Mouse (Mus musculus): ENCODE measurements around the gene Guf1. TPM values are rescaled to one million over a fixed set of nuclear protein-coding genes. Genes with fewer than 3 reads are reported as not detected.

Gene Guf1
- total RNA-seq (2021) = 10 to 100 TPM; 19.7 to 29.1 TPM

DNA sequence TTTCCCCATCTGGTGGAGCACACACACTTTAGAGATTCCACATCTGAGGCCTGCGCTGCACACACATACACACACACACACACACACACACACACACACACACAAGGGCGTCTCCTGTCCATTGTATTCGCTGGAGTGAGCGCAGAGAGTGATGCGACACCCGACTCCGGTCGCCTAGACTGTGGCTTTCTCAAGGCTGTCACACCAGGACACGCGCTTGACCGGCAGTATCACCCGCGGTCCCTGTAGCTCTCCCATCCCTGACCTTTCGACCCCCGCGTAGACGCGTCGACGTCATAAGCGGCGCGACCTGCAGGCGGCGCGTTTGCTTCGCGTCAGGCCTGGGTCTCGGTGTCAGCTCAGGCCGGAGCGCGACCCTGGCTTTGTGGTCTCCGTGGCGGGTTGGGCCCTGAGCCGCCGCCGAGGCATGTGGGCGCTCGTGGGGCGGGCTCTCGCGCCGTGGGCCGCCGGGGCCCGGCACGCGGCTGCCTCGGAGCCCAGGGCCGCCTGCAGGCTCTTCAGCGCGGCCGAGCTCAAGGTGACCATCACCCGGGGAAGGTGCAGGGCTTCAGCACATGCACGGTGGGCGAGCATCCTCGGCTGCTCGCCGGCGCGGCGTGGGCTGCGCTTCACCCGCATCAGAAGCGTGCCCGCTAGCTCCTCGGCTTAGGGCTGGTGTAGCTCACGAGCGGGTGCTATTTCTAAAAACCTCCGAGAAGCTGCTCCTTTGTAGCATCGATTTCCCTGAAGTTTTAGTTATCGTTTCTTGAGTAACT lies at the start of gene Guf1:
Guf1 (plus strand) TSS at position 296 of the 776 bp plus-strand sequence.
- intact Hi-C loops (cut with DNase I) = no loop called here
- peak; percentile 96 to 98 for DNase-seq (ENCODE audit: low spot score in 2 of 2)

- no peak for DNase-seq (ENCODE audit: low spot score in 2 of 2)
- intact Hi-C loops (cut with DNase I) = no loop called here
These were observed 49.7 kb upstream of the Guf1 start for GRCm38 (mm10) chr5:69507045-69507444.

DNA sequence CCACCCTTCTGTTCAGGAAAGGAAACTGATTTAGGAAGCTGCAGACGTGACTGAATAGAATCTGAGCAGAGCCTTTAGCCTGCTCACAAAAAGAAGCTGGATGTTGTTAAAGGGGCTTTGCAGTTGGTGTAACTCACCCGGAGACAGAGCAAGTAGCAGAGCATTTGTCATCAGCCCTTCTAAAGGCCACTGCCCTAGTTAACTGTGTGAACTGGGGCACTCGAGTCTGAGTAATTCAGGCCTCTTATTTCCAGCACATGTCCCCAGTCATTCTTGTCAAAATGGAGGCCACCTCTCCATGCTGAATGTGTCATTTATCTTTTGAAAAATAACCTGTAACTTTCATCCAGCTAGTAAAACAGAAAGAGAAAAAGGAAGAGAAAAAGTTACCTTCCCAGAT lies 45.1 kb upstream of the Guf1 start:
- DNase-seq (ENCODE audit: low spot score in 2 of 2) = no peak
- intact Hi-C loops (cut with DNase I) = no loop called here

- intact Hi-C loops (cut with DNase I) = no loop called here
- DNase-seq (ENCODE audit: low spot score in 2 of 2) = no peak
These were observed 44.5 kb upstream of the Guf1 start for GRCm38 (mm10) chr5:69512203-69512602.

DNA sequence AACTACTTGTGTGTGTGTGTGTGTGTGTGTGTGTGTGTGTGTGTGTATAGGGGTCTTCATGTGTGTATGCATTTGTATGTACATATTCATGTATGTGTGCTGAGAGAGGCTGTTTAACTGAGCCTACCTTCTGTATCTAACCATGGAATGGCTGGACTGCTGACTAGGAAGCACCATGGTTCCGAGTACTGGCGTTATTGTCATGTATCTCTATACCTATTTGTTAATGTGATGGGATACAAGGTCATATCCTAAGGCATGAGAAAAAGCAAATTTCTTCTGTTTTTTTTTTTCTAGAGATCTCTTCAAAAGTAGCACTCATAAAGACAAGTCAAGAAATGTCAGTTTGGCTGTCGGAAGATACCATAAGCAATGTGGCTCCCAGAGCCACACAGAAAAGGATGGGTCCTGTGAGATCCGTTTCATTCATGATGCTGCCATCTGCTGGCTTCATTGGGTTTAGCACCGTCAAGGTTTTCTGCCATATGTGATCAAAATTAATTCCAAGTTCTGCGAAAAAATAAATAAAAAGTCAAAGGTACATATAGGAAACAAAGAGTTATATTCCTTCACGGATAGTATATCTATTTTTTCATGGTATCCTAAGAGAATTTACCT lies 36.0 kb upstream of the Guf1 start:
- intact Hi-C loops (cut with DNase I) = loop anchor here (2.0 to 10.0 kb wide), 3 partner anchors 176 to 1388 kb away; partner anchors contain the start of gene Kctd8

DNA sequence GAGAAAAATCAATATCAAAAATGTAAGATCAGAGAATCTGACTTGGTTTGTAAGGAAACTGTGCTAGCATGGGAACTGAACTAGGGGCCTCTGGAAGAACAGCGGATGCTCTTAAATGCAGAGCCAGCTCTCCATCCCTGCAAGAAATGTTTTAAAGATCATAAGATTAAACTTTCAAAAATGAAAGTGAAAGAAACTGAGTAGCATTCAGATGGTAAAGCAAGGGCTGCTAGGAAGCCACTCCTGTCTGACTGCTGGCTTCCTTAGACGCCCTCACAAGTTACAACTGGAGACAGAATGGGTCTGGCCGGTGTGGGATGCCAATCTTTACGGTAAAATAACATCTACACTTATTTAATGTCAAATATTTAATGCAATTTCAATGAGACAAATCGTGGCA lies 34.7 kb upstream of the Guf1 start:
- DNase-seq (ENCODE audit: low spot score in 2 of 2) = no peak

More for the DNA sequence above, 36.0 kb upstream of the Guf1 start:
- peak; percentile 19 to 53 for DNase-seq (ENCODE audit: low spot score in 2 of 2)

GRCm38 (mm10) chr5:69523944-69524343 lies 32.8 kb upstream of the Guf1 start:
- DNase-seq (ENCODE audit: low spot score in 2 of 2) = no peak
- intact Hi-C loops (cut with DNase I) = loop anchor here (5.0 to 10.0 kb wide), 2 partner anchors 179 to 1392 kb away; partner anchors contain the start of gene Kctd8

More for the DNA sequence above, 34.7 kb upstream of the Guf1 start:
- intact Hi-C loops (cut with DNase I) = loop anchor here (5.0 to 10.0 kb wide), 2 partner anchors 177 to 1390 kb away; partner anchors contain the start of gene Kctd8

DNA sequence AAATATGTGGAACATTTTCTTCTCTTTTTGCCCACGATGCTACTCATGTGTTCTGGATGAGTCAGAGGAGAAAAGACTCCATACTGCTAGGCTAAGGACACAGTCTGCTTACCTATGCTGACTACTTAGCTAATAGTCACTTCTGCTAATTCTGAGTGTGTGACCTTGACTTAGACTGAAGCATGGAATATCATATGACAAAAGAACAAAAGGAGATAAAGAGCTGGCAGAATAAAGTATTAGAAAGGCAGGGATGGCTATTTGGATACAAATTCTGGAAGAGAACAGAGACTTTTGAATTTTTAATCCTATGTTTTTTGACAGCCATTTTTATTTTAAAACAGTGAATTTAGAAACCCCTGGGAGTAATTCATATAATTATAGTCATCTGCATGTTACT lies 15.0 kb upstream of the Guf1 start:
- no peak for DNase-seq (ENCODE audit: low spot score in 2 of 2)
- intact Hi-C loops (cut with DNase I) = no loop called here

DNA sequence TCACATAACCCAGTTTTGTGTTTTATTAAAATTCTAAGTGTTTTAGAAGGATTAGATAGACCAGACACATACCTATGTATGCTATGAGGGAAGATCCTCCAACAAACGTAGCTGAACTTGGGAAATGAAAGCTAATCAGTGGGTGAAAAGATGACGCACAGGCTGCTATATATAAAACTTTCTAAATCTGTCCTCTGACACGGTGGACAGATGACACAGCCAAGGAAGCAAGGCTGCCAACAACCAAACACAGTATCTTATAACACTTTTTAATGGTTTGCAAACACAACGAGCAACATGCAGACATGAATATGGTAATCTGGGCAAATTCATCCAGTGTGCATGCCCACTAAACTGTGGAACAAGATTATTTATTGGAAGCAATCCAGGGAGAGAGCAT lies 14.2 kb upstream of the Guf1 start, which contains the start of gene Yipf7:
Yipf7 (minus strand) TSS at position 160 of the 400 bp plus-strand sequence.
- DNase-seq (ENCODE audit: low spot score in 2 of 2) = no peak
- intact Hi-C loops (cut with DNase I) = no loop called here

- DNase-seq (ENCODE audit: low spot score in 2 of 2) = no peak
- intact Hi-C loops (cut with DNase I) = no loop called here
These were observed 747 bp downstream of the Guf1 start for GRCm38 (mm10) chr5:69557404-69557935.

GRCm38 (mm10) chr5:69591640-69592461 lies 35.1 kb downstream of the Guf1 start, which contains the start of gene Gnpda2:
Gnpda2 (minus strand) TSS chr5:69592340.
- intact Hi-C loops (cut with DNase I) = loop anchor here (10.0 kb wide), 1 partner anchor 1503 kb away; the partner anchor contains the start of gene Gabra2
- DNase-seq (ENCODE audit: low spot score in 2 of 2) = peak; percentile 87

GRCm38 (mm10) chr5:69601027-69601426 lies 44.3 kb downstream of the Guf1 start:
- intact Hi-C loops (cut with DNase I) = no loop called here

DNA sequence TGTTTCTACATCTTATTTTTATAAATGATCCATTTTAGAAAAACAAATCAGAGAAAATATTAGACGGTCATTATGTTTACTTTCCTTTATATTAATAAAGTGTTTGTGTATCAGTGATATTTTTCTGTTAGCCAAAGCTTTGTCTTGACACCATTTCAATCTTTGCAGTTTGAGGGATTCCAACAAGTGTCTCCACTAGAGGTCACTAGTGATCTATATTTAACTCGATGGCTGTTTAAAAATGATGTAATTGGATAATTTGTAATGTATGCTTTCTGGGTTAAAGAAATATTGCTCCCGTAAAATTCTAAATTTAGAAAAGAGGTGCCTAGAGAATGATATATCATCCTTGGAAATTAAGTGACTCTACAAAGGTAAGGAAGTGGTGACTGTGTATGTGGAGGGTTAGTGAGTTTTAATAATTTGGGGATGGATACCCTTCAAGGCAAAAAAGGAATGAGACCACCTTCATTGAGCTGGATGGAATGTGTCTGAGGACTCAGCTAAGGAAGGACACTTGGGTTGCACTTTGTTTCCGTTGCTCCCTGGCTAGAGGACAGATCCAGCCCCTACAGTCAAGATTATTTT lies 56.6 kb downstream of the Guf1 start:
- intact Hi-C loops (cut with DNase I) = no loop called here
- DNase-seq (ENCODE audit: low spot score in 2 of 2) = no peak

More at GRCm38 (mm10) chr5:69601027-69601426, 44.3 kb downstream of the Guf1 start:
- no peak for DNase-seq (ENCODE audit: low spot score in 2 of 2)

DNA sequence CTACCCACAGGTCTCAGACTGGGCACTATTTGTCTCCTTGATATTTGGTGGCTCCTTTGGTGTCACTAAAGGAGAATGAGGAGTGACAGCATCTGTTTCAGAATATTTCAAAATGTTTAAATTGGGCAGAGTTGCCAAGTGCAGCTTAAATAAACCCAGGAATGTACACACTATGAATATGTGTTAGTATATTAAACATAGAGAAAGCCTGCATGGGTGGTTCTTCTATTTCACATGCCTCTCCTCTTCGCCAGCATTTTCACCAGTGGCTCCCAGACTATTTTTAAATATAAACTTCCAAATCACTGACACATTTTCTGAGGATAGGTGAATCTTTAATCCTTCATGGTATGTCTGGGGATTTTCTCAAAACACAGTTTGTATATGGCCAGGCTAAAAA lies 64.2 kb downstream of the Guf1 start:
- DNase-seq (ENCODE audit: low spot score in 2 of 2) = no peak
- intact Hi-C loops (cut with DNase I) = no loop called here

Other genes starting within 250 kb of the Guf1 start
- gene Kctd8, start 215.2 kb upstream of the Guf1 start, total RNA-seq (2021) = 1 to 10 TPM; 8.4 to 9.0 TPM
- gene Yipf7, start 14.3 kb upstream of the Guf1 start, total RNA-seq (2021) = not detected
- gene Gnpda2, start 35.4 kb downstream of the Guf1 start, total RNA-seq (2021) = 10 to 100 TPM; 18.6 to 21.9 TPM

Measured in left cerebral cortex, postnatal 36 days (tissue).